Mouse (Mus musculus) neural tube, embryonic 15.5 days (tissue): ENCODE results near the gene Specc1l. TPM values are rescaled to one million over a fixed set of nuclear protein-coding genes. Genes with fewer than 3 reads are reported as not detected.

Experiments used
- ATAC-seq: fragments of 200-750 bp; cut with Nextera tagmentation; 2 replicates; pipeline ENCODE4 v1.8.0; 2017; ENCODE audit warnings: mild to moderate bottlenecking, moderate TSS enrichment, moderate library complexity; ENCODE audit not compliant: low FRiP score
- H3K27ac ChIP-seq: fragments of 300-500 bp; sonication (generic); replicated peaks from 2 replicates; pipeline ENCODE4 v1.5.1; 2015; ENCODE audit warnings: mild to moderate bottlenecking, inconsistent platforms
- H3K27me3 ChIP-seq: fragments of 300-500 bp; sonication (generic); replicated peaks from 2 replicates; pipeline ENCODE4 v1.6.1; 2015; ENCODE audit warnings: inconsistent platforms
- H3K36me3 ChIP-seq: fragments of 300-500 bp; sonication (generic); 2 replicates; pipeline ENCODE4 v1.6.1; 2015; ENCODE audit warnings: inconsistent platforms
- H3K4me1 ChIP-seq: fragments of 300-500 bp; sonication (generic); 2 replicates; pipeline ENCODE4 v1.6.1; 2015; ENCODE audit warnings: inconsistent platforms
- H3K4me2 ChIP-seq: fragments of 300-500 bp; sonication (generic); 2 replicates; pipeline ENCODE4 v1.6.1; 2015; ENCODE audit warnings: inconsistent platforms, mild to moderate bottlenecking, moderate library complexity
- H3K4me3 ChIP-seq: fragments of 300-500 bp; sonication (generic); replicated peaks from 2 replicates; pipeline ENCODE4 v1.5.1; 2015; ENCODE audit warnings: mild to moderate bottlenecking, inconsistent platforms
- H3K9ac ChIP-seq: fragments of 300-500 bp; sonication (generic); replicated peaks from 2 replicates; pipeline ENCODE4 v1.6.1; 2015; ENCODE audit warnings: mild to moderate bottlenecking, inconsistent platforms
- H3K9me3 ChIP-seq: fragments of 300-500 bp; sonication (generic); replicated peaks from 2 replicates; pipeline ENCODE4 v1.6.1; 2016; ENCODE audit warnings: inconsistent platforms
- whole genome bisulfite sequencing: fragments of 180-500 bp; shearing (Covaris S2); methylation state at CpG from one replicate; pipeline ENCODE4 v1.1.7; 2015; ENCODE audit warnings: mixed read lengths; 5-methylcytosine and 5-hydroxymethylcytosine counted together
- polyA plus RNA-seq: library from polyadenylated mRNA; unstranded; fragments of >200 nt; fragmentation: Nextera tagmentation; extraction: Ambion mirVana; gene quantifications from 2 replicates; pipeline ENCODE4 v1.2.1, GENCODE M21; 2015

The Specc1l gene
- polyA plus RNA-seq, 1 experiment from 2014 or later = 25.2 TPM

- ATAC-seq = no peak
- Histone ChIP-seq H3K4me2 (no peak overlapping the region), H3K27ac (no peak overlapping the region), H3K4me1 (peaks cover 12% of the 10 kb centered on the region), H3K27me3 (peaks cover 37% of the 10 kb centered on the region), H3K9ac (no peak overlapping the region), H3K4me3 (no peak overlapping the region), H3K36me3 (no peaks in the 10 kb centered on the region), H3K9me3 (no peaks in the 10 kb centered on the region)
- WGBS = 71% methylated on average over 4 of the region's 4 CpGs
Measured at GRCm38 (mm10) chr10:75320321-75320720, 108.4 kb downstream of the Specc1l start.

- Histone ChIP-seq H3K4me2 (no peak overlapping the region), H3K4me3 (no peak overlapping the region), H3K36me3 (no peaks in the 10 kb centered on the region), H3K27ac (no peak overlapping the region; the same call in 1 of the 2 replicates), H3K27me3 (peaks cover 22% of the 10 kb centered on the region), H3K4me1 (peaks cover 4% of the 10 kb centered on the region; the same call in 1 of the 2 replicates), H3K9ac (no peak overlapping the region), H3K9me3 (no peaks in the 10 kb centered on the region)
- ATAC-seq = no peak
- 61% methylated on average over 6 of the region's 6 CpGs for WGBS
Measured at GRCm38 (mm10) chr10:75322966-75323365, 111.1 kb downstream of the Specc1l start.

DNA sequence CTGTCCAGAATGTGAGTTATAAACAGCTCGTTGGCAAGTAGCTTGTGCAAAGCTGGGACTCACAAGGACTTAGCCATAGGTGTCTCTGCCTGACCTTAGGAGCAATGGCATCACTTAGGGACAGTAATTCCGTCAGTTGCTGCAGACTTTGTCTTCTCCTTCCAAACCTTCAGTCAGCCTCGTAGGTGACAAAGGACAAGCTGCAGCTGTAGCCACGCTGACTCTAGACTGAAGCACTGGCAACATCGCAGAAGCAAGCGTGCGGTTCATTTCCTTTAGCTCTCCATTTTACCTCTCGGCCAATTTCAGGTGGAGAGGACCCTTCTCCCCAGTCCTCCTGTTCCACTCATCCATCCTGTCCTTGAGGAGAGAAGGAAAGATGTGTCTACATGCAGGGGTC, 112.1 kb downstream of the Specc1l start:
- Histone ChIP-seq H3K4me3 (no peak overlapping the region), H3K9me3 (no peaks in the 10 kb centered on the region), H3K36me3 (no peaks in the 10 kb centered on the region), H3K4me1 (peaks cover 4% of the 10 kb centered on the region; the same call in 1 of the 2 replicates), H3K4me2 (no peak overlapping the region), H3K27me3 (peaks cover 12% of the 10 kb centered on the region; the same call in 1 of the 2 replicates), H3K27ac (no peak overlapping the region), H3K9ac (no peak overlapping the region)
- 92% methylated on average over 8 of the region's 8 CpGs for WGBS
- ATAC-seq = no peak

- 77% methylated on average over 10 of the region's 10 CpGs for WGBS
- no peak for ATAC-seq
- peaks cover 8% of the 10 kb centered on the region; the same call in 1 of the 2 replicates for H3K27me3 ChIP-seq
- H3K9ac ChIP-seq = no peak overlapping the region
- no peaks in the 10 kb centered on the region for H3K36me3 ChIP-seq
- no peak overlapping the region for H3K4me2 ChIP-seq
- no peak overlapping the region for H3K4me3 ChIP-seq
- no peaks in the 10 kb centered on the region for H3K9me3 ChIP-seq
- H3K4me1 ChIP-seq = peaks cover 4% of the 10 kb centered on the region; the same call in 1 of the 2 replicates
- H3K27ac ChIP-seq = no peak overlapping the region
Measured at GRCm38 (mm10) chr10:75324391-75324790, 112.5 kb downstream of the Specc1l start.

GRCm38 (mm10) chr10:75325821-75326220, 113.9 kb downstream of the Specc1l start:
- no peaks in the 10 kb centered on the region for H3K36me3 ChIP-seq
- H3K4me2 ChIP-seq = no peak overlapping the region
- WGBS = 94% methylated on average over 23 of the region's 23 CpGs
- H3K27ac ChIP-seq = no peak overlapping the region
- ATAC-seq = no peak
- no peaks in the 10 kb centered on the region for H3K9me3 ChIP-seq
- H3K4me1 ChIP-seq = peaks cover 4% of the 10 kb centered on the region; the same call in 1 of the 2 replicates
- H3K9ac ChIP-seq = no peak overlapping the region
- H3K4me3 ChIP-seq = no peak overlapping the region
- no peaks in the 10 kb centered on the region for H3K27me3 ChIP-seq

GRCm38 (mm10) chr10:75326553-75326952, 114.7 kb downstream of the Specc1l start:
- Histone ChIP-seq H3K27me3 (no peaks in the 10 kb centered on the region), H3K4me1 (peaks cover 4% of the 10 kb centered on the region; the same call in 1 of the 2 replicates), H3K4me2 (no peak overlapping the region), H3K27ac (no peak overlapping the region), H3K36me3 (no peaks in the 10 kb centered on the region), H3K4me3 (no peak overlapping the region), H3K9ac (no peak overlapping the region), H3K9me3 (no peaks in the 10 kb centered on the region)
- ATAC-seq = no peak
- 79% methylated on average over 3 of the region's 3 CpGs for WGBS

DNA sequence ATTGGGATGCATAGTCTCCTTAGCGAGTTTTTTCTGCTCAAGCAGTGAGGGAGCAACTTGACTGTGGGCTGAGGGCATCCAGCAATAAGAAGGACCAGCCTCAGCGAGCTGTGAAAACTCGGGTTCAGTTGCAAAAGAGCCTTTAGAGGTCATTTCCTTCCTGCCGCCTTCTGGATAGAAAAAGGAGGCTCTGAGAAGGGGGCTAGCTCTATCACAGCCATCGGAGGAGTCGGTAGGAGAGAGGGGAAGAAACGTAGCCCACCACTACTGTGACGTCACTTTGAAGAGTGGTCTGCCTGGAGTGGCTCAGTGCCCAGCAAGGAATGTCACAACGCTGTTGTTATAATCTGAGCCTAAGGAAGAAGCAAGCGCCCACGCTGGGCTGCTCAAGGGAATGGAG, 115.2 kb downstream of the Specc1l start:
- H3K27me3 ChIP-seq = no peaks in the 10 kb centered on the region
- no peak overlapping the region for H3K4me2 ChIP-seq
- no peak overlapping the region for H3K4me3 ChIP-seq
- H3K27ac ChIP-seq = no peak overlapping the region
- peaks cover 4% of the 10 kb centered on the region; the same call in 1 of the 2 replicates for H3K4me1 ChIP-seq
- no peak for ATAC-seq
- 80% methylated on average over 11 of the region's 11 CpGs for WGBS
- no peaks in the 10 kb centered on the region for H3K36me3 ChIP-seq
- H3K9ac ChIP-seq = no peak overlapping the region
- no peaks in the 10 kb centered on the region for H3K9me3 ChIP-seq

GRCm38 (mm10) chr10:75328201-75328704, 116.4 kb downstream of the Specc1l start:
- Histone ChIP-seq H3K9ac (no peak overlapping the region), H3K36me3 (no peaks in the 10 kb centered on the region), H3K4me3 (no peak overlapping the region), H3K27ac (no peak overlapping the region), H3K4me1 (0 out of 2 replicates have a peak, but pooled peaks cover 4% of the 10 kb centered on the region), H3K4me2 (no peak overlapping the region), H3K27me3 (no peaks in the 10 kb centered on the region), H3K9me3 (no peaks in the 10 kb centered on the region)
- WGBS = 38% methylated on average over 4 of the region's 4 CpGs
- ATAC-seq = no peak

GRCm38 (mm10) chr10:75332268-75332667, 120.4 kb downstream of the Specc1l start:
- Histone ChIP-seq H3K4me3 (no peak overlapping the region), H3K36me3 (no peaks in the 10 kb centered on the region), H3K27ac (no peak overlapping the region), H3K27me3 (no peaks in the 10 kb centered on the region), H3K4me2 (no peak overlapping the region), H3K9me3 (no peaks in the 10 kb centered on the region), H3K4me1 (no peaks in the 10 kb centered on the region), H3K9ac (no peak overlapping the region)
- ATAC-seq = no peak
- WGBS = 88% methylated on average over 3 of the region's 3 CpGs

DNA sequence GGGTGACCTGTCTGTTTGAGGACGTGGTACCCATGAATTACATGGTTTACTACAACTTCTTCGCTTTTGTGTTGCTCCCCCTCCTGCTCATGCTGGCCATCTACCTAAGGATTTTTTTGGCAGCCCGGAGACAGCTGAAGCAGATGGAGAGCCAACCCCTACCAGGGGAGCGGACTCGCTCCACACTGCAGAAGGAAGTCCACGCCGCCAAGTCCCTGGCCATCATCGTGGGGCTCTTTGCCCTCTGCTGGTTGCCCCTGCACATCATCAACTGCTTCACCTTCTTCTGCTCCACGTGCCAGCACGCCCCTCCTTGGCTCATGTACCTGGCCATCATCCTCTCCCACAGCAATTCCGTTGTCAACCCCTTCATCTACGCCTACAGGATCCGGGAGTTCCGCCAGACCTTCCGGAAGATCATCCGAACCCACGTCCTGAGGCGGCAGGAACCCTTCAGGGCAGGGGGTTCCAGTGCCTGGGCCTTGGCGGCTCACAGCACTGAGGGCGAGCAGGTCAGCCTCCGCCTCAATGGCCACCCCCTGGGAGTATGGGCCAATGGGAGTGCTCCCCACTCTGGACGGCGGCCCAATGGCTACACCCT, 121.4 kb downstream of the Specc1l start:
- H3K4me2 ChIP-seq = no peak overlapping the region
- no peaks in the 10 kb centered on the region for H3K27me3 ChIP-seq
- no peaks in the 10 kb centered on the region for H3K9me3 ChIP-seq
- H3K4me3 ChIP-seq = no peak overlapping the region
- 94% methylated on average over 23 of the region's 23 CpGs for WGBS
- no peaks in the 10 kb centered on the region for H3K36me3 ChIP-seq
- no peak overlapping the region for H3K27ac ChIP-seq
- no peak for ATAC-seq
- no peak overlapping the region for H3K9ac ChIP-seq
- H3K4me1 ChIP-seq = no peaks in the 10 kb centered on the region

- Histone ChIP-seq H3K4me2 (no peak overlapping the region), H3K27me3 (no peaks in the 10 kb centered on the region), H3K4me3 (no peak overlapping the region), H3K9ac (no peak overlapping the region), H3K4me1 (no peaks in the 10 kb centered on the region), H3K27ac (no peak overlapping the region), H3K36me3 (no peaks in the 10 kb centered on the region), H3K9me3 (no peaks in the 10 kb centered on the region)
- no peak for ATAC-seq
- 61% methylated on average over 7 of the region's 7 CpGs for WGBS
Measured at GRCm38 (mm10) chr10:75334175-75334574, 122.3 kb downstream of the Specc1l start.

GRCm38 (mm10) chr10:75335075-75335474, 123.2 kb downstream of the Specc1l start:
- H3K36me3 ChIP-seq = no peaks in the 10 kb centered on the region
- no peaks in the 10 kb centered on the region for H3K9me3 ChIP-seq
- no peaks in the 10 kb centered on the region for H3K27me3 ChIP-seq
- no peak overlapping the region for H3K4me3 ChIP-seq
- H3K27ac ChIP-seq = no peak overlapping the region
- ATAC-seq = no peak
- H3K4me2 ChIP-seq = no peak overlapping the region
- no peaks in the 10 kb centered on the region for H3K4me1 ChIP-seq
- 92% methylated on average over 6 of the region's 6 CpGs for WGBS
- no peak overlapping the region for H3K9ac ChIP-seq
